Mouse (Mus musculus) liver, embryonic 14.5 days (tissue): Measurements from ENCODE around the gene Stim1. TPM values are rescaled to one million over a fixed set of nuclear protein-coding genes. Genes with fewer than 3 reads are reported as not detected.
A peak's percentile ranks its signal among the peaks of the same experiment; 100 is the strongest.

Source experiments
- ATAC-seq: fragments of 200-750 bp; cut with Nextera tagmentation; 2 replicates; pipeline ENCODE4 v1.8.0; 2017; ENCODE audit warnings: moderate number of reproducible peaks, mild to moderate bottlenecking, moderate library complexity; ENCODE audit not compliant: insufficient read depth
- DNase-seq, 3 experiments: peaks; one replicate each; pipeline ENCODE4 v3.0.0-alpha.2; 2012 to 2013; ENCODE audit warnings: low read depth in 3 of 3, low spot score in 3 of 3
- H3K27ac ChIP-seq: fragments of 300-500 bp; sonication (generic); 2 replicates; pipeline ENCODE4 v1.5.1; 2014; ENCODE audit warnings: moderate library complexity, mild to moderate bottlenecking, control low read depth, inconsistent platforms
- H3K27me3 ChIP-seq: fragments of 300-500 bp; sonication (generic); 2 replicates; pipeline ENCODE4 v1.6.1; 2014; ENCODE audit warnings: mild to moderate bottlenecking, low read length, moderate library complexity; ENCODE audit not compliant: control insufficient read depth, insufficient read depth
- H3K36me3 ChIP-seq: fragments of 300-500 bp; sonication (generic); replicated peaks from 2 replicates; pipeline ENCODE4 v1.6.1; 2014; ENCODE audit warnings: low read depth; ENCODE audit not compliant: control insufficient read depth, insufficient read depth
- H3K4me1 ChIP-seq, 2 experiments: fragments of 200-500 bp in 1 of 2; fragments of 300-500 bp in 1 of 2; sonication (generic) in 1 of 2; replicated peaks; 2 replicates each; pipeline ENCODE4 v1.6.1; 2012 to 2014; ENCODE audit warnings: antibody characterized with exemption in 1 of 2, inconsistent platforms in 1 of 2, low read length in 1 of 2; ENCODE audit not compliant: control insufficient read depth in 2 of 2, insufficient read depth in 2 of 2
- H3K4me2 ChIP-seq: fragments of 300-500 bp; sonication (generic); 2 replicates; pipeline ENCODE4 v1.6.1; 2014; ENCODE audit warnings: low read depth, mild to moderate bottlenecking, control low read depth, moderate library complexity
- H3K4me3 ChIP-seq, 2 experiments: fragments of 200-500 bp in 1 of 2; fragments of 300-500 bp in 1 of 2; sonication (generic) in 1 of 2; 2 replicates each; pipeline ENCODE4 v1.5.1; 2012 to 2014; ENCODE audit warnings: low read depth in 2 of 2, low read length in 2 of 2, mild to moderate bottlenecking in 2 of 2, control low read depth in 1 of 2, inconsistent platforms in 1 of 2, moderate library complexity in 1 of 2; ENCODE audit not compliant: insufficient read depth in 1 of 2
- H3K9ac ChIP-seq: fragments of 300-500 bp; sonication (generic); replicated peaks from 2 replicates; pipeline ENCODE4 v1.6.1; 2014; ENCODE audit warnings: mild to moderate bottlenecking, control low read depth, moderate library complexity
- H3K9me3 ChIP-seq: fragments of 300-500 bp; sonication (generic); 2 replicates; pipeline ENCODE4 v1.6.1; 2016; ENCODE audit warnings: low read length, mixed read lengths; ENCODE audit not compliant: control insufficient read depth
- CTCF ChIP-seq: IDR thresholded peaks from 2 replicates; pipeline ENCODE4 v1.5.1; 2016; ENCODE audit warnings: antibody characterized with exemption, low read depth, control low read depth
- EP300 ChIP-seq: IDR thresholded peaks from 2 replicates; pipeline ENCODE4 v1.6.1; 2016; ENCODE audit warnings: antibody characterized with exemption, low read depth
- WGBS: fragments of 180-500 bp; shearing (Covaris S2); extraction: QIAGEN DNeasy Blood & Tissue Kit; methylation state at CpG from one replicate; pipeline ENCODE4 v1.1.7; 2014; ENCODE audit not compliant: insufficient replicate concordance; 5-methylcytosine and 5-hydroxymethylcytosine counted together
- polyA plus RNA-seq, 2 experiments: library from polyadenylated mRNA; depleted of rRNA in 1 of 2; stranded (reverse) in 1 of 2; unstranded in 1 of 2; fragments of >200 nt; fragmentation: Nextera tagmentation in 1 of 2; extraction: Ambion mirVana in 1 of 2; gene quantifications; 2 replicates each; pipeline versions ENCODE4 v1.2.1 to v1.2.3; 2012 to 2014

The Stim1 gene
- polyA plus RNA-seq, 2 experiments = 7.9 to 9.3 TPM

DNA sequence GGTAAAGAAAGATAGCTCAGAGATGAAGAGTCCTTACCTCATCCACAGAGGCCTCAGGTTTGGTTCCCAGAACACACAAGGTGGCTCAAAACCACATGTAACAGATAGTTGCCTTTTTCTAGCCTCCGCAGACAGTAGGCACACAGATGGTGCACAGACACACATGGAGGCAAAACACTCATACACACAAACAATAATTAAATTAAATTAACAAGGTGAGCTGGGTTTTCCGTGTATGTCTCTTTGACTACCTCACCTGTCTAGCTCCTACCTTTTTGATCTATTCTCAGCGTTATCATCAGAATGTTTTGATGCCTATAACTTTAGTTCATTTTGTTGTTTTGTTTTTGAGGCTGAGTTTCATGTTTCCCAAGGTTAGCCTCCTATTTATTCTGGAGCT lies 11.7 kb upstream of the Stim1 start, which contains the start of gene Rhog:
Gene Rhog, minus strand, starts transcription at position 101 of the 400 bp plus-strand sequence.
- ATAC-seq (no peak), DNase-seq (no peak)
- peaks cover 10 to 11% of the 10 kb centered on the region in 2 experiments for H3K4me1 ChIP-seq
- 72% methylated on average over 3 of the region's 3 CpGs for WGBS
- no peak within 1 kb of the TSS; the same call in 1 of the 2 replicates for H3K9ac ChIP-seq
- no peaks in the 10 kb centered on the region for H3K27me3 ChIP-seq
- no peak within 1 kb of the TSS for H3K27ac ChIP-seq
- no peak within 1 kb of the TSS for H3K4me2 ChIP-seq
- no peak within 1 kb of the TSS for H3K4me3 ChIP-seq
- TF ChIP-seq CTCF (no peak), EP300 (no peak)
- H3K9me3 ChIP-seq = no peaks in the 10 kb centered on the region
- H3K36me3 ChIP-seq = no peaks in the 10 kb centered on the region

DNA sequence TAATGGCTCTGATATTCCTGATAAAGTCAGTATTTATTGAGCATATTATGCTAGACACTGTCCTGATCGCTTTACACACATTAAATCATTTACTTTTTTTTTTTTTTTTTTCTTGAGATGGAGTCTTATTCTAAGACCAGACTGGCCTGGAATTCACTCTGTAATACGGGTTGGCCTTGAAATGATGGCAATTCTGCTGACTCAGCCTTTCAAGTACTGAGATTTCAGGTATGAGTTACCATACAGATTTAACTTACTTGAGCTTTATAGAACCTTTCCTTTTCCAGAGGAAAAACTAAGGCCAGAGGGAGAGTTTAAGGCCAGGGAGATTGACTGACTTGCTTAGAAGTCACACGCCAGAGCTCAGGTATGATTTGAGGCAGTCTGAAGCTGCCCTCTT lies 11.0 kb upstream of the Stim1 start:
- TF ChIP-seq EP300 (no peak), CTCF (no peak)
- no peak for ATAC-seq
- Histone ChIP-seq H3K4me3 (no peak overlapping the region), H3K9ac (no peak overlapping the region), H3K36me3 (no peaks in the 10 kb centered on the region), H3K9me3 (no peaks in the 10 kb centered on the region), H3K4me2 (no peak overlapping the region), H3K27ac (no peak overlapping the region), H3K4me1 (peaks cover 8% of the 10 kb centered on the region in 2 experiments), H3K27me3 (no peaks in the 10 kb centered on the region)
- DNase-seq = no peak
- 70% methylated on average over 3 of the region's 3 CpGs for WGBS

DNA sequence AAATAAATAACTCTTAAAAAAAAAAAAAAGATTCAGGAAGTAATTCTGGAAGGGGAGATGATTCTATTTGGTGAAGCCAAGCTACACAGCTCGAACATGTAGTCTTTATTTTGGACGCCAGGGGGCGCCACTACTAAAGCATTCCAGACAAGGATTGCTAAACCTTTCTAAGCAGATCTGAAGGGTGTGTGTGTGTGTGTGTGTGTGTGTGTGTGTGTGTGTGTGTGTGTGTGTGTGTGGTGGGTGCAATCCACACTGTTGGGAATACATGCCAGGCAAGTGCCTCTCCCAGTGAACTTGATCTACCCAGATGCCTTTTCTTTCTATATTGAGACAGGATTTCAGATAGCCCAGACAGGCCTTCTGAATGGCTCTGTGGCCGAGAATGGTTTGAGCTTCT lies 9.4 kb upstream of the Stim1 start:
- no peaks in the 10 kb centered on the region for H3K27me3 ChIP-seq
- no peak overlapping the region for H3K4me2 ChIP-seq
- no peaks in the 10 kb centered on the region for H3K9me3 ChIP-seq
- H3K4me3 ChIP-seq = no peak overlapping the region
- no peak overlapping the region for H3K9ac ChIP-seq
- peaks cover 8% of the 10 kb centered on the region in 2 experiments for H3K4me1 ChIP-seq
- H3K36me3 ChIP-seq = no peaks in the 10 kb centered on the region
- DNase-seq (peak in 2 of 3 experiments; percentile 54 to 61), ATAC-seq (peak; percentile 59; the same call in 1 of the 2 replicates)
- WGBS = 21% methylated on average over 4 of the region's 4 CpGs
- TF ChIP-seq EP300 = no peak
- TF ChIP-seq CTCF = peak; percentile 88
- H3K27ac ChIP-seq = no peak overlapping the region

DNA sequence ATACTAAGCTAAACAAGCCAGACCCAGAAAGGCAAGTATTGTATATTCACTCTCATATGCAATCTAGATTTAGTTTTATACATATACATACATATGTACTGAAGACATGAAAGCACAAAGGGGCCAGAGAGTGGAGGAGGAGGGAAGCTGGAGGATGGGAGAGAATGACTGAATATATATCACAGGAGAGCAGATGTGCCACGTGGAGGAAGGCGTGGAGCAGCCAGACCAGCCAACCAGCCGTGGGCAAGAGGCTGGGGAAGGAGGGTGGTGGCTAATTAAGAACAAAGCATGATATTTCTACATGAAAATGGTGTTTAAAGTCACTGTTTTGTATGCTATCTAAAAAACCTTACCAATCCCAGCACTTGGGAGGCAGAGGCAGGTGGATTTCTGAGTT lies 8.9 kb upstream of the Stim1 start:
- DNase-seq = no peak
- Histone ChIP-seq H3K4me1 (peaks cover 7% of the 10 kb centered on the region in 2 experiments), H3K4me2 (no peak overlapping the region), H3K36me3 (no peaks in the 10 kb centered on the region), H3K27ac (no peak overlapping the region), H3K4me3 (no peak overlapping the region), H3K9ac (no peak overlapping the region), H3K27me3 (no peaks in the 10 kb centered on the region), H3K9me3 (no peaks in the 10 kb centered on the region)
- 0 out of 2 replicates have a peak, but pooled peaks have one; percentile 32 for ATAC-seq
- WGBS = 36% methylated on average over 3 of the region's 3 CpGs
- TF ChIP-seq CTCF (no peak), EP300 (no peak)

DNA sequence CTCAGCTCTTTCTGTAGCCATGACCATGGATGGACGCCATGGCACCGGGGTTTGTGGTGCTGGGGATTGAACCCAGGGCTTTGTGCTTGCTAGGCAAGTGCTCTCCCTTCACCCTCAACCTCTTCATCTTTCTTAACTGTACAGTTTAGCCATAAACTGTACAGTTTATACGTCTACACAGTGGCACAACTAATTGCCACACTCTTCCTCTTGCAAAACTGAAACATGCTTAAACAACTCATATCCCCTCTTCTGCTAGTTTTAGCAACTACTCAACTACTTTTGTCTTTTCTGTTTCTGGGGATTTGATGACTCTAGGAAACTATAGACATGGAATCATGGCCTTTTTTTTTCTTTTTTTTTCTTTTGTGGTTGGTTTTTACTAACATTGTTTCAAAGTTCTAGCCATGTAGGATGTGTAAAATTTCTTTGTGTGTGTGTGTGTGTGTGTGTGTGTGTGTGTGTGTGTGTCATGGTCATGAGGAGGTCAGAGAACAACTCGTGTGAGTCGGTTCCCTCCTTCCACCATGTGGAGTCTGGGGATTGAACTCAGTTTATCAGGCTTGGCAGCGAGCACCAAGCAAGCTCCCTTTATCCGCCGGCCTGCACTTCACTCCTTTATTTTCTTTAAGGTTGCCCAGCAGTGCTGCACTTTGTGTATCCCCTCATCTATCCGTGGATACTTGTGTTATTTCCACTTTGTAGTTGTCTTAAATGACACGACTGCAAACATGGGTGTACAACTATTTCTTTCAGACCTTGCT lies 7.7 kb upstream of the Stim1 start:
- no peaks in the 10 kb centered on the region for H3K27me3 ChIP-seq
- WGBS = 63% methylated on average over 10 of the region's 10 CpGs
- DNase-seq (no peak), ATAC-seq (no peak)
- no peaks in the 10 kb centered on the region for H3K36me3 ChIP-seq
- TF ChIP-seq EP300 = no peak
- no peak for TF ChIP-seq CTCF
- no peak overlapping the region for H3K4me2 ChIP-seq
- H3K9me3 ChIP-seq = no peaks in the 10 kb centered on the region
- H3K9ac ChIP-seq = no peak overlapping the region
- H3K27ac ChIP-seq = no peak overlapping the region
- no peak overlapping the region for H3K4me3 ChIP-seq
- peaks cover 0 to 2% of the 10 kb centered on the region in 2 experiments; a peak in 1 of 4 replicates for H3K4me1 ChIP-seq
